Mouse (Mus musculus): ENCODE results near the gene Gm5129.
"Not testable (repeated sequence)": the region's sequence is repeated elsewhere in the genome, so short reads cannot be mapped to it uniquely, and the experiment has no call there.

Gm5129 gene

DNA sequence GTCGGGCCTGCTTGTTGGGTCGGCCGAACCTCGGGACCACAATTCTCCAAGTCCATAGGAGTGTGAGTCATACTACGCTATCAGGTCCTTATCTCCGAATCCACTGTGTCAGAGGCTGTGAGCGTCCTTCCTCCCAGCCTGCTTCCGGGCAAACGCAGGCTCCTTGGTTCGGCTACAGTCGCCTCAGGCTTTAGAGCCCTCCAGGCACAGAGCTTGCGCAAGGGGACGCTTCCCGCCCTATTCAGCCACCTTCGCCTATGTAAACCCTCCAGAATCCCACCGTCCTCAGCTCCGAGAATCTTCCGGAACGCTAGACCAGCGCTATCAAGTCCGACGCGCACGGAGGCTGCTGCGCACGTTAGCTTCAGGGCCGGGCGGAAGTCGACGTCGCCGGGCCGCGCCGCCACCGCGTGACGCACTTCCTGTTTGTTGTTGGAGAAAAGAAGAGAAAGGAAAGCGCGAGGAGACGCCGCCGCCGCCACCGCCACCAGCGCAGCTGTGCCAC lies at the start of gene Gm5129, which contains the start of gene Dnajb6:
Gene Gm5129 (minus strand): TSS at position 380 of the 505 bp plus-strand sequence.
Gene Dnajb6 (plus strand): TSS at position 132 of the 505 bp plus-strand sequence.
- peak; percentile 94 for DNase-seq (ENCODE audit: low spot score)

DNA sequence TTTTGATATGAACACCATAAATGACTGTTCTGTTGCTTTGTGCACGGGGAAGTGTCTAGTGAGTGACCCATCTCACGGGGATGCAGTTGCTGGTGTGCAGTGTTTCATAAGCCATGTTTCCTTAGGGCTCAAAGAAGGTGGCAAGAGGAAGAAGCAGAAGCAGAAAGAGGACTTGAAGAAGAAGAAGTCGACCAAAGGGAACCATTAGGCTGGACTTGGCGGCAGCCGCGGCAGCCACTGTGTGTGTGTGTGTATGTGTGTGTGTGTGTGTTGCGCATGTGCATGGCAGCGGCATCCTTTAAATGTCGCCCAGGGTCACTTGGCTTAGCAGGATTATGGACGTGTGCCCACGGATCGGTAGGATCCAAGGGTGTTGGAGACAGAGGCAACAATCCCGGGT lies 49.2 kb upstream of the Gm5129 start:
- not testable (repeated sequence) for DNase-seq (ENCODE audit: low spot score)

DNA sequence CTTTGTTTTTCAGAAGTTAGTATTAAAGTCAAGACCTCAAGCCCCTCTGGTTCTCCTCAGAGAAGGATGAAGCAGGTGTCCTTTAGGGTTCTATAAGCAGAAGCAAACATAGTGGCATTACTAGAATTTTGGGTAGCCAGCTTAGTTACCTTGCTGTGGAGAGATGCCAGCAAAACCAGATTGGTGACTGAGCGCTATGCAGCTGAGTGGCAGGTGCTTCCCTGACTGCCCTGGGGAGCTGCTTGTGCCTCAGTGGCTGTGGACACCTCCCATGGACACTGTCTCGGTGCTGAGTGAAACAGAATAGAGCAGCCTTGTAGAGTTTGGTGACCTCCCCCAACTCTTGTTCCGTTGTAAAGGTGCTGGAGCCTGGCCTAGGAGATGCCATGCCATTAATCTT lies 46.5 kb upstream of the Gm5129 start:
- DNase-seq (ENCODE audit: low spot score) = no peak

DNA sequence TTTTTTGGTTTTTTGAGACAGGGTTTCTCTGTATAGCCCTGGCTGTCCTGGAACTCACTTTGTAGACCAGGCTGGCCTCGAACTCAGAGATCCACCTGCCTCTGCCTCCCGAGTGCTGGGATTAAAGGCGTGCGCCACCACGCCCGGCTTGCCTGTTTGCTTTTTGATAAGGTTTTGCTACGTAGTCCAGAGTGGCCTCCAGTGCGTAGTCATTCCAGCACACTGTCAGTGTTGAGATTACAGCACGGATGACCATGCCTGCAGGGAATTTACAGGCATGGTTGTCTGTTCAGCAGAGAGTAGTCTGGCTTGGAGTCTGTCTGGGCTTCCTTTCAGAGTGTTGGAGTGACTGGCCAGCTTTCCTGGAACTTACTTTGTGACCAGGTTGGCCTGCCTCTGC lies 44.0 kb upstream of the Gm5129 start:
- not testable (repeated sequence) for DNase-seq (ENCODE audit: low spot score)

DNA sequence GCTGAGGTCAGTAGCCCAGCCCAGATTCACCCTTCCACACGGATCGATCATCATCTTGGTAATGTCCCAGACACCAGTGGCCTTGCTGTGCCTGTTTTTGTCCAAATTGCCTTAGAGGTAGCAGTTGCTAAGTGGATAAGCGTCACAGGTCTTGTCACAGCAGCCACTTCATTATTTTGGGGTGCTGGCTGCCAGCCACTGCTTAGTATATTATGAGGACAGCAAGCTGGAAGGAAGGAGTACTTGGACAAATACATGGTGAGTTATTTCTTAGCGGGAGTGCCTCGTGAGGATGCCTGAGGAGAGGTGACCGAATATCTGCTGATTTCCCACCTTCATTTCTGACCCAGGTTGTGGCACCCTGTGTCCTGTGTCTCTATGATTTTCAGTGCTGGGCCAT lies 42.3 kb upstream of the Gm5129 start:
- DNase-seq (ENCODE audit: low spot score) = no peak

DNA sequence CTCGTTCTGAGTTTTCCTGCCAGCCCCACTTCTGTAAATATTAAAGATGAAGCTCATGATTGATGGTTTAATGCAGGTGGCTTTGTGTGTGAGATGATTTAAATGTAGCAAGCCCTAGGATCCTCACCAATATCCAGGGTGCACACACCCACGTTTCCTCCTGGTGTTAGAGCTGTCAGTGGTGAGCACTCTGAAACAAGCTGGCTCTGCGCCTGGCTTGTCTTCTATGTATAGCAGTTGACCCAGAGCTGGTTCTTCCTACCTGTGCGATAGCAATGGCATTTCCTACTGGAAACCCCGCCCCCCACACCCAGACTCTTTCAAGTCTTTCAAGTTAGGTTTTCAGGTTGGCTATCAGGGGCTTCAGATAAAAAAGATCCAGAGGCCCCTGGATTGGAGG lies 39.7 kb upstream of the Gm5129 start:
- no peak for DNase-seq (ENCODE audit: low spot score)

DNA sequence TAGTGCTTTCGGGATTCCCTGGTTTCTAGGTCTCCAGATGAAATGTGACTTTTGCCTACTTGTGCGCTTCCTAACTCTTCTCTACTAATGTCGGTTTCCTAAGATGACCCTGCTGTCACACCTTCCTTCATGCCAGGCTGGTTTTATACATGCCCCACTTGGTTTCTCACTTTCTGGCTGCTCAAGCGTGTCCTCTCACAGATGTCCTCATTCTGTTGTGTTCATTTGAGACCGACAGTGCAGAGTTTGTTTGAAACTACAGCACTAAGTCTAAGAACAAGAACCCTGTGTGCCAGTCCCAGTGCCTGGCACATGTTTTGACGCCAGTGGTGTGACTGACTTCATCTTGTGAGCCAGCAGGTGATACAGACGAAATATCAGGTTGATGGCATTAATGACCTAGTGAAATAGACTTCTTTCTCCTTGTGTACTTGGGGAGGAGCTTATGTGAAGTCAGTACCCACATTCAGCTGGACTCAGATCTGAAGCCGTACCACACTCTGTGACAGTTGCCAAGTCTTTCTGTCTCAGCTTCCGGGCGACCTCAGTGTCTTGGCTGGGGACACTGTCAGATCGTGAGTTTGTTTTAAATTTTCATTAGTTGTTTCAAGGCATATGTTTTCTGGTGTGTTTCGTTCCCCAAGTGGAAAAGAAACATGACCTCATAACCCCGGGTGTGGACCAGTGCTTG lies 37.9 kb upstream of the Gm5129 start:
- no peak for DNase-seq (ENCODE audit: low spot score)

DNA sequence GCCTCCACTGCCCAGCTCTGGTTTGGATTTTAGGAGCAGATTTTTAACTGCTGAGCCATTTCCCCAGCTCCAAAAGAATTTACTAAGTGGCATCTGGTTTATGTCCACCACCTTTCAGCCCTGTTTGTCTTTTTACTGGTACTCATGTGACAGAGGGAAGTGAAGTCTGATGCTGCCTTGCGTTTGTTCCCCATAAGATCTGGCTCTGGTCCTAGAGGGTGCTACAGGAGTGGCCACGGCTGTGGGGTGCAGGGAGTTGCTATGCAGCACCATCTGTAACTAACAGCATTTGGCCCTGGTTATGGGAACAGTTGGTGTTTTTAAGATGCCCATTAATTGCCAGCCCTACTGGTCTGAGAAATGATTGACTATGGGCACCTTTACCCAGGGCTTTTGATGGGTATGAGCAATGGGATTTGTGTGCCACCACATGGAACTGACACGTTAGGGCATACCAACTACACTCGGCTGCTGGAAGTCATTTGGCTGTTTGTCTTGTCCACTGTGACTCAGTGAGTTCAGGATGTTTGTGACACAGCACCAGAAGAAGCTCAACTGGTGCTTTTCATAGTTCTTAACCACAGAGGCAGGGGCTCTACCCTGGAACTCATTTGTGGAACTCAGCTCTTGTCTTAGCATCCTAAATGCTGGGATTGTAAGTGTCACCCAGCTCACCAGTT lies 37.1 kb upstream of the Gm5129 start:
- DNase-seq (ENCODE audit: low spot score) = no peak

DNA sequence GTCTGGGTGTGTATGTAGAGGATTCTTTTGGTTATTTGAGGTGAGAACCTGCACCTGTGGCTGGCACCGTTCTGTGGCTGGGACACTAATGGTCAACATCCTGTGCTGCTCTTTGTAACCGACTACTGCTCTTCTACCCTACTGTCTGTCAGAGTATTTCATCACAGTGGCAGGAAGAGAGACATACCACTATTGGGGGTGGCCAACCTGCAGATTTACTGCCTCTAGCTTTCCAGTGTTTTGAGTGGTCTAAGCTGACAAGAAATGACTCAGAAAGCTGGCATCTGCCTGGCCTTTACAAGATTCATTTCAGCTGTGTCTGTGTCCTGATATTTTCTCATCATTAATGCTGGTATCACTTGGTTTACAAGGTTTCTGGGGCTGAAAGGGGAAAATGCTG lies 36.3 kb upstream of the Gm5129 start:
- DNase-seq (ENCODE audit: low spot score) = no peak

DNA sequence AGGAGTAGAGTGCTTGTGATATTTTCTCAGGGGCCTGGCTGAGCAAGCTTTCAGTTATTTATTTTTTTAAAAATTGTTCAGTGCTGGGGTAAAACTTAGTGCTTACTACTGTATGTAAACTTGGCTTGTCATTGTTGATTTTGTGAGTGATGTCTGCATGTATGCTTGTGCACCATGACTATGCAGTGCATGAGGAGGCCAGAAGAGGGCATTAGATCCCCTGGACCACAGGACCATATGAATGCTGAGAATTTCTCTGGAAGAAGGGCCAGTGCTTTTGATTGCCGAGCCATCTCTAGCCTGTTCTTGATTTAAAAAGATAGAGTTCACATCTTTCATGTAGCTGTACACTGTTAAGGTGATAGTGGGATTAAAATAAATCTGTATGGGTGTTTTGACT lies 35.2 kb upstream of the Gm5129 start:
- no peak for DNase-seq (ENCODE audit: low spot score)

DNA sequence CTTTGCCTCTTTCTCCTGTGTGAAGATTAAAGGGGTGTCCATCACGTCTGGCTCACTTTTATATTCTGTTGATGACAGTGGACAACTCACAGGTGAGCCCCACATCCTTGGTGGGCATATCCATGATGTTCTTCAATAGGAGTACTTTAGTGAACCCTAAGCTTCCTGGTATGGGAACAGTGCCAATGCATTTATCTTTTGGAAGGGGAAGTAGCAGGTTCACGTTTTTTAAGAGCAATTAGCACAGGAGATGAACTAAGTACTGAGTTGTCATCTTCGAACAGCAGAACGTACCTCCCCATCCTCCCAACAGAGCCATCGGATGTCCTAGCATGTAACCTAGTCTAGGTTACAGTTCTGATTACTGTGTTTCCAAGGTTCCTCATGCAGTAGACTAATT lies 23.6 kb upstream of the Gm5129 start:
- no peak for DNase-seq (ENCODE audit: low spot score)

DNA sequence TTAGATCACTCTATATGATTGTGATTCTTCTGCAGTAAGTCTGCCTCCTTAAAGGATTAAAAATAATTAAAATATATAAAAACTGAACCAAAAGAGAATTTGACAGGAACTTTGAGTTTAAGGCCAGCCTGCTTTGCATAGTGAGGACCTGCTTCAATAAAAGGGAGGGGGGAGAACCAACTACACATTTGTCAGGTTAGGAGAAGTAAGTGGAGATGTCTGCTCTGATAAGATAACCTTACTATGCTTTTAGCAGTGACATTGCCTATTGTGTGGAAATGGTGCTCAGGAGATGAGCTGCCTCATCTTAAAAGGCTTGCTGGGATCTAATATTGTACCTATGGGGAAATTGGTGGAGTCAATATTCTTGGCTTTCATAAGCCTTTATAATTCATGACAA lies 17.2 kb upstream of the Gm5129 start:
- DNase-seq (ENCODE audit: low spot score) = no peak

DNA sequence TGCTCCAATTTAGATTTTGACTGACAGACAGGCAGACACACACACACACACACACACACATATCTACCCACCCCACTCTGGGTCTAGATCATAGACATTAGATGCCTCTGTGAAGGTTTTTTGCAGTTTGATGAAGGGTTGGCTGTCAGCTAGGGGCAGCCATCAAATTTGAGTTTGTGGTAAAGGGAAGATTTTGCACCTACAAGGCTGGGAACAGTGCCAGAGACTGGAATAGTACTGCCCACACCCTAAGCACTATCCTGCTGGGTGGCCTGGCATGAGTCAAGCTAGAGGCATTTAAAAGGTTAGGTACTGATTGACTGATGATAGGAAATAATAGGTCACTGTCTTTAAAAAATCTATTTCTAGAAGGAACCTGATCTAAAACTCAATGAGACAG lies 15.6 kb upstream of the Gm5129 start:
- no peak for DNase-seq (ENCODE audit: low spot score)

DNA sequence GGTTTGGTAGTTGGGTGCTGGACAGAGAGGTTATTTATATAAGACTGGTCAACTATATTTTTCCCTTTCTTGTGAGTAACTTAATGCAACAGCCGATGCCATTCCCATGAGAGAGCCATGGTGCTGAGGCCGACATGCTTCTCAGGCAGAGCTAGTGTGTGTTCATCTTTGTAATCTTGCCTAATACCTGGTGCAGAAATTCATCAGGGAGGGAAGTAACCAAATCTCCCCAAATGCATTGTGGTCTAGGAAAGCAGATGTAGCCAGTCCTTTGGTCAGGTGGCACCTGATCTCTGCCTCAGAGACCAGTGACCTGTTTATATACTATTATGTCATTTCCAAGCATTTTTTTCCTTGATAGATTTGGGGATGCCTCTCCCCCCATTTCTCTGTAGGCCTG lies 11.9 kb upstream of the Gm5129 start:
- DNase-seq (ENCODE audit: low spot score) = no peak

DNA sequence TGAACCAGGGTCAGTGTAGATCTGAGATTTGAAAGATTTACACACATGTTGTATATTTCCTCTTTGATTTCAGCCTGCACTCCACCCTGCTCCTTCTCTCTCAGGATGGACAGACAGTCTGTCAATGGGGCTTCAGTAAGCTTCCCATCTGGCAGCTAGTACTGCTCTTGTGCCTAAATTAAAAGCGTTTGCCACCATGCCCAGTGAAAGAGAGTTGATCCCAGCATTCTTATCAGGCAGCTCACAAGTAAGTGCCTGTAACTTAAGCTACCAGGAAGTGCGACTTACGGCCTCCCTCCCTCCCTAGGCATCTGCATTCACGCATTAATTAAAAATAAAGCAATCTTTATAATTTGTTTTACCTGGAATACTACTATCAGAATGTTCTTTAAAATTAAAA lies 5.4 kb upstream of the Gm5129 start:
- no peak for DNase-seq (ENCODE audit: low spot score)

DNA sequence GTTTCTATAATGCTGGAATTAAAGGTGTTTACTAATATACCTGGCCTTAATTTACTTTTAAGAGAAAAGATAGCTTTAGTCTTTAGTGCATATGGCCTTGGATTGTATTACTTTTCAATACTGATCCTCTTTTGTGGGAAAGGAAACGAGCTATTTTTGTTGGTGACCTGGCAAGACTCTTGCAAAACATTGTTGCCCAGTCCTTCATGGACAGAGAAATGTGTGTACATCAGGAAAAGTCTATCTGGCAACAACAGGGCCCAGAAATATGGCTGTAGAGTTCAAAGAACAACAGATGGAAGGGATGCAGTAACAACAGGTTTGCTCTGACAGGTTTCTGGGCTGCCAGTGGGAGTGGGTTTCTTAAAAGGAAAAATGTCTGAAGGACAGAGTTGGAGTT lies 4.9 kb upstream of the Gm5129 start:
- no peak for DNase-seq (ENCODE audit: low spot score)

DNA sequence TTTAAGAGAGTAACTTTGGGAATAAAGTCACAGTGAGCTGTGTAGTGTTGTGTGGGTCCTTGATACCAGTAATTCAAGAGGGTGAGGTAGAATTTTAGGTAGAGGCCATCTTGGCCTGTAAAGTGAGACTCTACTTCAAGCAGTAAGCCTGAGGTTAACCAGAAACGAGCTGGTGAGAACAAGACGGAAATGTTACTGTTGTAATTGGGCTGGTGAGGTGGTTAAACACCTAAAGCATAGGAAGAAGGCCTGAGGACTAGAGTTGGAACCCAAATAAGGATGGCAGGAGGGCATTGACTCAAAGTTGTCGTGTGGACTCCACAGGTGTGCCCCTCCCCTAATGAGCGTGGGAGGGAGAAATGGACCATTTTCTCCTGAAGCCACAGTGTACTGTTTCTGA lies 2.3 kb upstream of the Gm5129 start:
- no peak for DNase-seq (ENCODE audit: low spot score)

DNA sequence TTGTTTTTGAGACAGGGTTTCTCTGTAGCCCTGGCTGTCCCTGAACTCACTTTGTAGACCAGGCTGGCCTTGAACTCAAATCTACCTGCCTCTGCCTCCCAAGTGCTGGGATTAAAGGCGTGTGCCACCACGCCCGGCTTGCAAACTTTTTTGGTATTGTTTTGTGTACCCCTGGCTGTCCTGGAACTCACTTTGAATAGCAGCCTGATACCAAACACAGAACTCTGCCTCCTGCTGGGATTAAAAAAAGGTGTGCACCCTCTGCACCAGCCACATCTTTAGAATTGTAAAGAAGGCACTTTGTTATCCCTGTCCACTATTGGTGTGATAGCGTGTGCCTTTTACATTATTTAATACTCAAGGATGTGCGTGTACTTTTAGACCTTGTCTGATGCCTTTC lies 1.7 kb upstream of the Gm5129 start:
- no peak for DNase-seq (ENCODE audit: low spot score)

DNA sequence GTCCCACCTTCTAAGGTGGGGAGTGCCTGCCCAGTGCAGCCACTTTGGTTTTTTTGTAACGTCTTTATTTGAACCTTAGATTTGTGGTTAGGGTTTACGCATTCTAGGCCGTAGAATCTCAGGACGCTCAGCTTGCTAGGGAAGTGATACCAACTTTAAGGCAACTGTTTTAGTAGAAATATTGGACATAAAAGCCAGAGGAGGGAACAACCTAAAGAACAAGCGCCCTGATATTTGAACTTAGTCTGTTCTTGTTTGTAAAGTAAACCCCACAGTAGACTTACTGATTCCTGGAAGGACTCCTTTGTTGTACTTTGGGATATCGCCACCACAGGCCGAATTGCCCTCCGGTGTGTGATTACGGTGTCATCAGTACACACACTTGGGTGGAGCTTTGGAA lies 1.2 kb upstream of the Gm5129 start:
- DNase-seq (ENCODE audit: low spot score) = no peak

DNA sequence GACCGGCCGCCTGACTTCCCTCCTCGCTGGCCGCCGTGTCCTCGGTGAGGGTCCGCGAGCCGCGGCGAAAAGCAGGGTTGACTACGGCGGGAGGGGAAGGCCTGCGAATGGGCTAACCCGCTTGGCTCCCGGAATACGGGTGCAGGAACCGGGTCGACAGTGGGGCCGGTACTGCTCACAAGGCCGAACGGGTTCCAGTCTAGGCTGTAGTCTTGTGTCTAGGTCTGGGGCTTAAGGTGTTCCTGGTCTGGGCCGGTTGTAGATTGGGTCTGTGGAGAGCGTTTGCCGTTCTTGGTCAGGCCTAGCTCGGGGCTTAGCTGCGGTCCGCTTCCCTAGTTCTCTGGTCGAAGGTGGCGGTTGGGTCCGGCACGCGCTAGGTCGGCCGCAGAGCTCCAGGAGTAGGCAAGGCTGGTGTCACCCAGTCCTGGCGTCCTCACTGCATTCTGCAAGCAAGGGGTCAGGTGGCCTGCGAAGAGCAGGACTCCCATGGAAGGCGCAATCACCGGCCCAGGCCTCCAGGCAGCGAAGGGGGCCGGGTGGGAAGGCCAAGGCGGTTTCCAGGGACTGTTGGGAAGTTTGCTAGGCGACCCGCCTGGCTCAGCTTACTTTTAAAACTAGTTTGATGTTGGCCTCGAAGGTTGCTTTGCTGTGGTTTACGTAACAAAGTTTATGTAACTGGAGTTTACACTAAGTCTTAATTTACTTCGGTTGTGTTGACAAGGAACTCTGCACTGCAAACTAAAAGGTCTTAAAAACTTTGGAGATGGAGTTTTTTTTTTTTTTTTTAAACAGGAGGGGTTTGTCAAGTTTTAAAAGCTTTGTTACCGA lies 551 bp upstream of the Gm5129 start:
- peak; percentile 54 for DNase-seq (ENCODE audit: low spot score)

DNA sequence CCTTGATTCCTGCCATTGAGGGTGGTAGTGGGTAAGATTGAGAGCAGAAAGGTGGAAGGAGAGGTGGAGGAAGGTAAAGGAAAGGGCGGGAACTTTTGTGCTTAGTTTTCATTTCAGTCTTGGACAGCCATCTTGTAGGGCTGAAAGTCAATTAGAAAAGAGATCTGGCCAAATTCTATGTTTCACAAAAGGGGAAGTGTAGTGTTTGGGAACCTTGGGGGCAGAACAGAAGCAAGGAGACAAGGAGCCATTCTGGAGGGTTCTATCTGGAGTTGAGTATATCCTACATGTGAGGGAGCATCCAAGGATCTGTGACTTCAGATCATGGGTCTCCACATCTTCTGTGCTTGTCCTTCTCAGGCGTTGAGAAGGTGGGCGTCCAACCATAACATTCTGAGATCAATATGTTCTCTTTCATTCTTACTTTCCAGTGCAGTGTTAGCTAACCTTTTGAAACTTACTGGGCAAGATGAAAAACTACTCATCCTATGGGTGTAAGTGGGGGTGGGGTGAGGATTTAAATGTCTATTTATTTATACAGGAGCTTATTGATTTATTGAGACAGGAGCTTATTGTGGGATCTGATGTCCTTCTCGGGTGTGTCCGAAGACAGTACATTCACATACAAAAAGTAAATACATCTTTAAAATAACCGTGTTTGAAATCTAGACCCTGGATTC lies 765 bp downstream of the Gm5129 start:
- no peak for DNase-seq (ENCODE audit: low spot score)

DNA sequence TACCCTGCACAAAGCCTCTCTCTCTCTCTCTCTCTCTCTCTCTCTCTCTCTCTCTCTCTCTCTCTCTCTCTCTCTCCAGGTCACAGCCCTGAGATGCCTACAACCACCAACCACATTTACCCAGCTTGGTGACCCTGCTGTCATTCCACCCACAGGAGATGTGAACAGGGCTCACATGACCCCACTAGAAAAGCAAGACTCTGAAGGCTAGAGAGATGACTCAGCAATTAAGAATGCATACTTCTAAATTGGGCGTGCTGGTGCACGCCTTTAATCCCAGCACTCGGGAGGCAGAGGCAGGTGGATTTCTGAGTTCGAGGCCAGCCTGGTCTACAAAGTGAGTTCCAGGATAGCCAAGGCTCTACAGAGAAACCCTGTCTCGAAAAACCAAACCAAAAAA lies 9.7 kb downstream of the Gm5129 start:
- not testable (repeated sequence) for DNase-seq (ENCODE audit: low spot score)
